Mouse (Mus musculus): ENCODE data around the gene Vmn2r1. TPM values are rescaled to one million over a fixed set of nuclear protein-coding genes. Genes with fewer than 3 reads are reported as not detected.

The Vmn2r1 gene
- polyA plus RNA-seq (2015; fragmentation: Nextera tagmentation; extraction: Ambion mirVana) = 0.05 and 0.07 TPM in 2 replicates

GRCm38 (mm10) chr3:64081247-64081646 is at the start of gene Vmn2r1:
Vmn2r1 (plus strand) TSS chr3:64081547.

DNA sequence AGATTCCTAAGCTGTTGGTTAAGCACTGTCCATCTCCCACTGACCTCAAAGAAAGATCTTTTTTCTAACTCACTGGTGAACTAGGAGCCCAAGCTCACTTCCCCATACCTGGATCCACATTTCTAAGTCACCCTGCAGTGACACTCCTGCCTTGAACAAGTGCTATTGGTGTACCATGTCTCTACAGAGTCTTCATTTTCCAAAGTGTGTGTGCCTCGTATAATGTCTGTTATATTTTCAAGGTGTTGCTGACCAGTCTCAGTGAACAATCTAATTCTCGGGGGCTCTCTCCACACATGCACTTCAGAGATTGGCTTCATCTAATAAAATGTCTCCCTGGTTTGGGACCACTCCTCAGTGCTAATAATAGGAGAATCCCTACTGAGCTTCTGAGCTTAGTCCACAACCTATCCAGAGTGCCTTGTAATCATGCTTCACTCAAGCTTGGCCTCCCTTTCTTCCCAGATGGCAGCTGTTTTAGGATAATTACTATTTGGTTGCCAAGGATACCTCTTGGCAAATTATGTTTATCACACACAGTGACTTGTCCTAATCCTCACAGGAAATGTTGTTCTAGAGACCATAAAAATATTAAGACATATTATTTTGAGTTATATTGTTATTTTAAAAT is 60.6 kb downstream of the Vmn2r1 start, which contains the start of gene Vmn2r2:
TSS of gene Vmn2r2 (minus strand) at position 51 of the 631 bp plus-strand sequence.

Other genes with a start within 250 kb of the Vmn2r1 start
- 0.49 and 0.63 TPM in 2 replicates for gene Plch1, start 182.1 kb upstream of the Vmn2r1 start, polyA plus RNA-seq (2015; fragmentation: Nextera tagmentation; extraction: Ambion mirVana)
- gene E130311K13Rik, start 152.1 kb upstream of the Vmn2r1 start, polyA plus RNA-seq (2015; fragmentation: Nextera tagmentation; extraction: Ambion mirVana) = 14.7 and 18.9 TPM in 2 replicates
- gene Slc33a1, start 116.8 kb upstream of the Vmn2r1 start, polyA plus RNA-seq (2015; fragmentation: Nextera tagmentation; extraction: Ambion mirVana) = 13.5 and 22.9 TPM in 2 replicates
- 15.8 and 20.5 TPM in 2 replicates for gene Gmps, start 105.4 kb upstream of the Vmn2r1 start, polyA plus RNA-seq (2015; fragmentation: Nextera tagmentation; extraction: Ambion mirVana)
- gene Vmn2r2, start 60.4 kb downstream of the Vmn2r1 start, polyA plus RNA-seq (2015; fragmentation: Nextera tagmentation; extraction: Ambion mirVana) = 0.04 TPM in 1 of 2 replicates, not detected in the other
- gene Vmn2r3, start 208.2 kb downstream of the Vmn2r1 start, polyA plus RNA-seq (2015; fragmentation: Nextera tagmentation; extraction: Ambion mirVana) = not detected in 2 replicates